Mouse (Mus musculus): ENCODE measurements around the gene Pax2. TPM values are rescaled to one million over a fixed set of nuclear protein-coding genes. Genes with fewer than 3 reads are reported as not detected.

The Pax2 gene
- total RNA-seq, 2 experiments from 2014 or later, result not detected

- peak overlapping the region; percentile 70 for H3K4me3 ChIP-seq
- H3K27ac ChIP-seq, result peak overlapping the region; percentile 82
- TF ChIP-seq CTCF (IDR thresholded peaks at IDR 0.05), result no peak
- DNase-seq, result no peak
- intact Hi-C loops (cut with DNase I), result loop anchor here (10.0 kb wide), 1 partner anchor 134 kb away; no protein-coding TSS in a partner anchor
Measured at GRCm38 (mm10) chr19:44751042-44751441, 4.8 kb upstream of the Pax2 start.

GRCm38 (mm10) chr19:44751551-44751950, 4.3 kb upstream of the Pax2 start:
- peak overlapping the region; percentile 70 for H3K4me3 ChIP-seq
- intact Hi-C loops (cut with DNase I), result loop anchor here (10.0 kb wide), 1 partner anchor 133 kb away; no protein-coding TSS in a partner anchor
- TF ChIP-seq CTCF (IDR thresholded peaks at IDR 0.05), result no peak
- H3K27ac ChIP-seq, result no peak overlapping the region
- DNase-seq, result no peak

- Histone ChIP-seq H3K4me3 (no peak overlapping the region), H3K27ac (no peak overlapping the region)
- TF ChIP-seq CTCF (IDR thresholded peaks at IDR 0.05), result no peak
- DNase-seq, result no peak
- intact Hi-C loops (cut with DNase I), result loop anchor here (10.0 kb wide), 1 partner anchor 133 kb away; no protein-coding TSS in a partner anchor
Measured at GRCm38 (mm10) chr19:44752056-44752940, 3.5 kb upstream of the Pax2 start.

GRCm38 (mm10) chr19:44753361-44753760, 2.5 kb upstream of the Pax2 start:
- Histone ChIP-seq H3K4me3 (no peak overlapping the region), H3K27ac (no peak overlapping the region)
- no peak for DNase-seq
- intact Hi-C loops (cut with DNase I), result loop anchor here (10.0 kb wide), 1 partner anchor 131 kb away; no protein-coding TSS in a partner anchor
- no peak for TF ChIP-seq CTCF (IDR thresholded peaks at IDR 0.05)

- Histone ChIP-seq H3K4me3 (peak overlapping the region; percentile 71), H3K27ac (no peak overlapping the region)
- TF ChIP-seq CTCF (IDR thresholded peaks at IDR 0.05), result peak; percentile 69
- intact Hi-C loops (cut with DNase I), result loop anchor here (2.0 to 10.0 kb wide), 3 partner anchors 72 to 172 kb away; no protein-coding TSS in a partner anchor
- DNase-seq, result peak; percentile 59
Measured at GRCm38 (mm10) chr19:44754461-44755377, 1.1 kb upstream of the Pax2 start.

- intact Hi-C loops (cut with DNase I), result loop anchor here (2.0 to 10.0 kb wide), 3 partner anchors 73 to 173 kb away; no protein-coding TSS in a partner anchor
- no peak for DNase-seq
- peak overlapping the region; percentile 71 for H3K4me3 ChIP-seq
- no peak for TF ChIP-seq CTCF (IDR thresholded peaks at IDR 0.05)
- H3K27ac ChIP-seq, result no peak overlapping the region
Measured at GRCm38 (mm10) chr19:44755378-44755692, 510 bp upstream of the Pax2 start.

- no peak for TF ChIP-seq CTCF (IDR thresholded peaks at IDR 0.05)
- intact Hi-C loops (cut with DNase I), result loop anchor here (5.0 to 10.0 kb wide), 2 partner anchors 74 to 128 kb away; no protein-coding TSS in a partner anchor
- DNase-seq, result peak; percentile 26
- Histone ChIP-seq H3K27ac (no peak overlapping the region), H3K4me3 (peak overlapping the region; percentile 71)
Measured at GRCm38 (mm10) chr19:44756421-44757230, 781 bp downstream of the Pax2 start.

GRCm38 (mm10) chr19:44757231-44757871, 1.5 kb downstream of the Pax2 start:
- no peak for DNase-seq
- no peak overlapping the region for H3K27ac ChIP-seq
- no peak for TF ChIP-seq CTCF (IDR thresholded peaks at IDR 0.05)
- H3K4me3 ChIP-seq, result peak overlapping the region; percentile 71
- intact Hi-C loops (cut with DNase I), result loop anchor here (5.0 to 10.0 kb wide), 2 partner anchors 75 to 127 kb away; no protein-coding TSS in a partner anchor

- no peak for DNase-seq
- intact Hi-C loops (cut with DNase I), result loop anchor here (5.0 to 10.0 kb wide), 2 partner anchors 77 to 126 kb away; no protein-coding TSS in a partner anchor
- Histone ChIP-seq H3K27ac (no peak overlapping the region), H3K4me3 (no peak overlapping the region)
- TF ChIP-seq CTCF (IDR thresholded peaks at IDR 0.05), result no peak
Measured at GRCm38 (mm10) chr19:44758846-44759245, 3.0 kb downstream of the Pax2 start.

- TF ChIP-seq CTCF (IDR thresholded peaks at IDR 0.05), result no peak
- intact Hi-C loops (cut with DNase I), result loop anchor here (5.0 to 10.0 kb wide), 2 partner anchors 77 to 125 kb away; no protein-coding TSS in a partner anchor
- DNase-seq, result no peak
- Histone ChIP-seq H3K27ac (no peak overlapping the region), H3K4me3 (no peak overlapping the region)
Measured at GRCm38 (mm10) chr19:44759531-44760118, 3.8 kb downstream of the Pax2 start.
